Mouse (Mus musculus): ENCODE data around the gene Tmed10. TPM values are rescaled to one million over a fixed set of nuclear protein-coding genes. Genes with fewer than 3 reads are reported as not detected.
A peak's percentile ranks its signal among the peaks of the same experiment; 100 is the strongest.

Tmed10 gene
- total RNA-seq, 4 experiments from 2014 or later: 108 to 122 (median 116) TPM

- DNase-seq (ENCODE audit: low spot score in 2 of 2): no peak
Observed at GRCm38 (mm10) chr12:85378271-85378670, 3.6 kb upstream of the Tmed10 start.

GRCm38 (mm10) chr12:85373591-85374560 is 771 bp downstream of the Tmed10 start:
- DNase-seq (ENCODE audit: low spot score in 2 of 2): peak; percentile 52 to 60

GRCm38 (mm10) chr12:85372068-85372665 is 2.5 kb downstream of the Tmed10 start:
- no peak for DNase-seq (ENCODE audit: low spot score in 2 of 2)

GRCm38 (mm10) chr12:85368441-85369063 is 6.1 kb downstream of the Tmed10 start:
- no peak for DNase-seq (ENCODE audit: low spot score in 2 of 2)

GRCm38 (mm10) chr12:85366271-85366670 is 8.4 kb downstream of the Tmed10 start:
- DNase-seq (ENCODE audit: low spot score in 2 of 2): no peak

- no peak for DNase-seq (ENCODE audit: low spot score in 2 of 2)
Observed at GRCm38 (mm10) chr12:85362510-85362909, 12.1 kb downstream of the Tmed10 start.

GRCm38 (mm10) chr12:85361580-85361979 is 13.1 kb downstream of the Tmed10 start:
- no peak for DNase-seq (ENCODE audit: low spot score in 2 of 2)

GRCm38 (mm10) chr12:85361165-85361564 is 13.5 kb downstream of the Tmed10 start:
- DNase-seq (ENCODE audit: low spot score in 2 of 2): no peak

GRCm38 (mm10) chr12:85354061-85354460 is 20.6 kb downstream of the Tmed10 start:
- no peak for DNase-seq (ENCODE audit: low spot score in 2 of 2)

GRCm38 (mm10) chr12:85350407-85351232 is 24.0 kb downstream of the Tmed10 start:
- no peak for DNase-seq (ENCODE audit: low spot score in 2 of 2)

GRCm38 (mm10) chr12:85348338-85348737 is 26.3 kb downstream of the Tmed10 start:
- DNase-seq (ENCODE audit: low spot score in 2 of 2): no peak

GRCm38 (mm10) chr12:85347196-85347595 is 27.5 kb downstream of the Tmed10 start:
- no peak for DNase-seq (ENCODE audit: low spot score in 2 of 2)

- DNase-seq (ENCODE audit: low spot score in 2 of 2): no peak
Observed at GRCm38 (mm10) chr12:85346374-85346773, 28.3 kb downstream of the Tmed10 start.

- no peak for DNase-seq (ENCODE audit: low spot score in 2 of 2)
Observed at GRCm38 (mm10) chr12:85345559-85345958, 29.1 kb downstream of the Tmed10 start.

- no peak for DNase-seq (ENCODE audit: low spot score in 2 of 2)
Observed at GRCm38 (mm10) chr12:85344252-85344651, 30.4 kb downstream of the Tmed10 start.

GRCm38 (mm10) chr12:85342310-85342709 is 32.3 kb downstream of the Tmed10 start:
- DNase-seq (ENCODE audit: low spot score in 2 of 2): no peak

- no peak for DNase-seq (ENCODE audit: low spot score in 2 of 2)
Observed at GRCm38 (mm10) chr12:85341131-85341530, 33.5 kb downstream of the Tmed10 start.

GRCm38 (mm10) chr12:85339947-85340346 is 34.7 kb downstream of the Tmed10 start:
- DNase-seq (ENCODE audit: low spot score in 2 of 2): no peak

- peak; percentile 87 to 88 for DNase-seq (ENCODE audit: low spot score in 2 of 2)
Observed at GRCm38 (mm10) chr12:85339243-85339729, 35.4 kb downstream of the Tmed10 start, which contains the start of gene Nek9. TSS of gene Nek9 (minus strand) at chr12:85339362.

- DNase-seq (ENCODE audit: low spot score in 2 of 2): no peak
Observed at GRCm38 (mm10) chr12:85338815-85339214, 35.8 kb downstream of the Tmed10 start.

All from gastrocnemius, adult 8-10 months (tissue).